Mouse (Mus musculus): ENCODE measurements around the gene Adarb2.

Gene Adarb2

GRCm38 (mm10) chr13:8366087-8366486 is 163.4 kb downstream of the Adarb2 start:
- no peak for DNase-seq (ENCODE audit: extremely low spot score, low read depth, low spot score)

DNA sequence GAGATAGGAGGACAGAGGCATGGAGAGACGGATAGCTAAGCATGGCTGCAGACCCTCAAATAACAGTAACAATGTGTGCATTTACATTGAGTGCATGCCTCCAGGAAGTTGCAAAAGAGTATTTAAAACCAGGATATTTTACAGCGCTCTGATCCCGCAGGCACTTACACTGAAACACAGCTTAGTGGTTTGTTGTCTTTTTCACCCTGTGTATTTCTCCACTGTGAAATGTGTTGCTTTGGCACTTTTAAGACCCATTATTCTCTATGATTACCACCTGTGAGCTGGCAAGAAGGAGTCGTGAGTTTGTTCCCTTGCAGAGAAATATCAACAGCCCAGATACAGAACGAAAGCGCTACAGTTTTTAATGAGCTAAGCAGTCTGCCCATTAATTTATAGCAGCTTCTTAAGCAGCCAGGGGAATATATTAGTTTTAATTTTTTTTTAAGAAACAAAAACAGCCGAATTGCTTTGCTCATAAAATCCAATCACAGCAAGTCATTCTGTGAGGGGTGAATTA is 167.3 kb downstream of the Adarb2 start:
- DNase-seq (ENCODE audit: extremely low spot score, low read depth, low spot score), result no peak

- no peak for DNase-seq (ENCODE audit: extremely low spot score, low read depth, low spot score)
Observed at GRCm38 (mm10) chr13:8388541-8388940, 185.9 kb downstream of the Adarb2 start.

DNA sequence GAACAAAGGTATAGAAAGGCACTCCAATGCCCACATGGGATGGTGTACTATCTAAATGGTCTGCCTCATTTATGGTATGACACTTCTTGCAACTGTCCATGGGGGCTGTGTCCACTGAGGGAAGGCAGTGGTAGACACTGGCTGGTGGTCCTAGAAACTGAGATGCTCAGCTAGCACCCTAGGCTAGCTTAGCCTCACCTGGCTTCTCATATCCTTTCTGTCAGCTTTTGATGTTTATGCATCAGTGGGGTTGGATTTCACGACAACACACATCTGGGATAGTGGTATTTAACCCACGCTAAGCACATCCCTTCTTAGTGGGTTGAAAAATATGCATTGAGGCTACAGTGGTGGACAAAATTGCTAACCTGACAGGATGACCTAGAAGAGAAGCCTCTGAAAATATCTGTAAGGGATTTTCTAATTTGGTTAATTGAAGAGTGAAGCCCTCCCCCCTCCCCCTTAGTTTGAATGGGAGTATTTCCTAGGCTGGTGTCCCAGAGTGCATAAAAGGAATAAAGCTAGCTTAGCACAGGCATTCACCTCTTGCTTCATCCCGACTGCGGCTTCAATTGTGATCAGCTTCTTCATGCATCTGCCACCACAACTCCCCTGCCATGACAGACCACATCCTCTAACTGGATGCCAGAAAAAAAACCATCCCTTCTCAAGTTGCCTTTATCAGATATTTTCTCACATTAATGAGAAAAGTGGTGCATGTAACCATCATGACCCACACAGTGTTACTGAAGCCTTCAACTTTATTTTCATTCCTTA is 197.8 kb downstream of the Adarb2 start:
- no peak for DNase-seq (ENCODE audit: extremely low spot score, low read depth, low spot score)

DNA sequence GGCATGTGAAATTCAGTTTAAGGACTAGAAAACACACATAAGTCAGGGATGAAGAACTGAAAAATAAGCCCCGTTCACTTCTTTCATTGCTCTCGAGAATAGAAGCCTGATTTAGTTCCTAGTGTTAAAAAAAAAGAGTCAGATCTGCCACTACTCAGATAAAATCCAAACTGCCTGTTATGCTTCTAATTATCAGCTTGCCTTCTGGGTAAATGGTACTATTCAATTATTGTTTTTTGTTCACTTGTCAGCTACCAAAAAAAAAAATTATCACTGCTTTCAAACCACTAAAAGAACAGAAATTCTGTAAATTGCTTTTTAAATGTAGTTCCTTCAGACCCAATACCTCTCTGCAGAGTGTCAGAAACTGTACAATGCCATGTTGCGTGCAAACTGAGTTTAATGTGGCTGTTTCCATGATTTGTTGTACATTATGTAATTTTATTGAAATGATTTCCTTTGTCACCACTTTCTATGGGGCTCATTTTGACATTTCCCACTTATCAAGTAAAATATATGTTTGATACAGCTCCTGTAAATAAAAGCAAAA is 199.7 kb downstream of the Adarb2 start:
- DNase-seq (ENCODE audit: extremely low spot score, low read depth, low spot score), result no peak

GRCm38 (mm10) chr13:8406020-8406419 is 203.4 kb downstream of the Adarb2 start:
- DNase-seq (ENCODE audit: extremely low spot score, low read depth, low spot score), result no peak

DNA sequence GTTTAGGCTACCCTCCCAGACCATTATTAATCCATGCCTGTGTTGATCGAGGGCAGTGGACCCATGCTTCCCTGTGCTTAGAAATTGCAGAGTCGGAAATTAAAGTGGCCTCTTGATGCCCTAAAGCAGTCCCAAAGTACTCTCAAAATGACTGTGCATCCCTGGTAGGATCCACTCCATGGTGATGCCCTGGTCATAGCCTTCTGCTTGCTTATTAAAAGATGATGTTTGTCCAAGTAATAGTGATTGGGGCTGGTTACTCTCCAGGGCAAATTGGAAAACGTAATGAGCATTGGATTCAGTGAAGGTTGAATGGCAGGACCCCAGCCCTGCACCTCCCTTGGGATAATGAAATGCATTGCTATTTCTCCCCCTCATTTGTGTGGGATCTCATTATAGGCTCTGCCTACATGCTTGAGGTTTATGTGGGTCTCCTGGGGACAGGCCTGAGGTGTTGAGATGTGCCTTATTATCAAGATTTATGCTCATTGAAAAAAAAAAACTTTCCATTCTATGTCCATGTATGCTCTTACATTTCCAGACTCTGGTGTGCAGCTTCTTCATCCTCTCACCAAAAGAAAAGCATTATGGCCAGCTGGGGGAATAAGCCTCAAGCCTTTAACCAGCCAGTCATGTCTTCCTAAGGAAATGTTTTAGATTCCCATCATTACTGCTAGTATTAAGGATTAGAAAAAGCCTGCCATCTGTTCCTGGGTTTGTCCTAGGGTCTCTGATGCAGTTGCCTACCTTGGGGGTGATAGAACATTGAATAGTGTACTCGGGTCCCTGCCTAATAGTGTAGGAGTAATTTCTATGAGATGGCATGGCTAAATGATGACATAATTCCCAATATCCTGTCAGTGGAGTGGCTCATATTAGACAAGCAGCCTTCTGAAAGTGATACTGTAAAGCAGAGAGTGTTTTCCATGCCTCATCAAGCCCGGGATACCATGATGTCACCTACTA is 208.0 kb downstream of the Adarb2 start:
- no peak for DNase-seq (ENCODE audit: extremely low spot score, low read depth, low spot score)

DNA sequence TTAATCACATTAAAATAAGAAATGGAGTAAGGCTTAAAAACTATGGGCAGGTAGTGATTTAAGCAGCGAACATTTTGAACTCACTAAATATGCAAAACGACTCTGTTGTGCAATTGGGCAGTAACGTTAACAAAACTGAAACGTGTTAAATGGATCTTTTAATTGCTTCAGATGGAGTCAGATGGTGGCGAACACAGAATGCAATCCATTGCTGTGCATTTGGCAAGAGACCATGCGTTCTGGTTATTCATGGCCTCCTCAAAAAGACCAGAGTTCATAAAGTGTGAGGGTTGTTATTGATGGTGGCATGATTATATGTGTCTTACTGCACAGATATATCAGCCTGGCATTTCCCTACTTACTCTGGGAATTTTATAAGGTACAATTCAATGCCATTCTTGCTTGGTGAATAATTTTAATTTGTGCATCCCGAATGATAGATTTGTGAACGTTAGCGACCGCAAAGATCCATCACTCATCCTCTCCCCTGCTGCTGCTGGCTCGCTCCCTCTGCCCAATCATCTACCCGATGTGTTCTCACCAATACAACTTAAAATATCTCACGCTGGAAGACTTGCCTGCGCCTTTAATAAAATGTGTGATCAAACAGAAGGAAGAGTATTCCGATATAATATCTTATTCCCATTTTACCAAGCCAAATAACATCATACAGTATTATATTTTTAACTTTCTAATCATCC is 221.5 kb downstream of the Adarb2 start:
- no peak for DNase-seq (ENCODE audit: extremely low spot score, low read depth, low spot score)

DNA sequence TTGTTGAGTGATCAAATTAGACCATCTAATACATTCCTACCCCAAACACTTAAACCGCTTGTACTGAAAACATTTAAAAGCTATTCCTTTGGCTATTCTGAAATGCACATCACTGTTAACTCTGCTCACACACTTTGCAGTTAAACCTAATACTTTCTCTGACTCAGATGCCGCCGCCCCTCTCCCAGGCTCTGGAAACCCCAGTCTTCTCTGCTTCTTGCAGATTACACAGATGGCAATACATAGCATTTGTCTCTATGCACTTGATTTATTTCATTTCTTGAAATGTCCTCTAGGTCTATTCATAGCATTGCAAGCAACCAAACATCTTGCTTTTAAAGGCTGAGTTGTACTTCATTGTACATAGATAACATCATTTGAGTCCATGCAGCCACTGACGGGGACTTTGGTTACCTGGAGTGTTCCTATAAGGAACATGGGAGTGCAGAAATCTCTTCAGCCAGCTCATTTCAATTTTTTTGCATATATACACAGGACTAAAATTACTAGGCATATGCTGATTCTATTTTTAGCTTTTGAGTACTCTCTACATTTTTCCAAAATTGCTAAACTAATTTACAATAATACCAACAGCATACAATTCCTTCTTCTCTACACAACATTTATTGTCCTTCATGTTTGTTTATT is 236.6 kb downstream of the Adarb2 start:
- DNase-seq (ENCODE audit: extremely low spot score, low read depth, low spot score), result no peak

DNA sequence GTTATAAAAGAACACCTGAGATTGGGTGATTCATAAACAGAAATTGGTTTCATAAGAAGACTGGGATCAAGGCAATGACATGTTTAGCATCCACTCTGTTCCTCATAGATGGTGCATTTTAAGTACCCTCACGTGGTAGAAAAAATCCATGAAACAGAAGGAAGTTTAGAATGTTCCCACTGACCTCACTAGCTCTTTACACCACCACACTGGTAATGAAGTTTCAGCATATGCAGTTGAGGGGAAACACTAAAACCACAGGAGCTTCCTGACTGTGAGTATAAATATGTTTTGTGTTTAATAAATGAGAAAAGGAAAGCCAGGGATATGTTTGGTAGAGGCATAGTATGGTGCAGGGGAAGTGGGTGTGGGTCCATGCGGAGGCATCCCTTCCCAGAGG is 242.7 kb downstream of the Adarb2 start:
- no peak for DNase-seq (ENCODE audit: extremely low spot score, low read depth, low spot score)

GRCm38 (mm10) chr13:8448192-8448879 is 245.7 kb downstream of the Adarb2 start:
- no peak for DNase-seq (ENCODE audit: extremely low spot score, low read depth, low spot score)

GRCm38 (mm10) chr13:8451581-8451980 is 248.9 kb downstream of the Adarb2 start:
- no peak for DNase-seq (ENCODE audit: extremely low spot score, low read depth, low spot score)

- no peak for DNase-seq (ENCODE audit: extremely low spot score, low read depth, low spot score)
Observed at GRCm38 (mm10) chr13:8456886-8457285, 254.2 kb downstream of the Adarb2 start.

DNA sequence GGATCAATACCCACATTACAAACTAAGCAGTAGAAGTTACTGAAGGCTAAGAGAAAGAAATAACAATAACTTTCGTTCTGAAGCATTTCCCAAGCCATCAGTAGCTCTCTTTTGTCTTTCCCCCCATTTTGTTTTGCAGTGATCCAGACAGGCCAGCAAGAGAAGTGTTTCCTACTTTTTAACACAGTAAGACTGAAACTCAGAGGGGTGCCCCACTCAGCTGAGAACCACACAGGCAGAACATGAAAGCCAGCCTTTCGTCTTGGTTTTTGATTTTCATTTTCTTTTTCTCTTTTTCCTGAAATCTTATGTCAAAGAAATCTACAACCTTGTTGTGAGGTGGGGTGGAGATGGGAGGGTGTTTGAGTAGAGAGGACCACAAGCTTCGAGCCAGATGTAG is 255.2 kb downstream of the Adarb2 start:
- no peak for DNase-seq (ENCODE audit: extremely low spot score, low read depth, low spot score)

GRCm38 (mm10) chr13:8467591-8468366 is 265.1 kb downstream of the Adarb2 start:
- DNase-seq (ENCODE audit: extremely low spot score, low read depth, low spot score), result no peak

DNA sequence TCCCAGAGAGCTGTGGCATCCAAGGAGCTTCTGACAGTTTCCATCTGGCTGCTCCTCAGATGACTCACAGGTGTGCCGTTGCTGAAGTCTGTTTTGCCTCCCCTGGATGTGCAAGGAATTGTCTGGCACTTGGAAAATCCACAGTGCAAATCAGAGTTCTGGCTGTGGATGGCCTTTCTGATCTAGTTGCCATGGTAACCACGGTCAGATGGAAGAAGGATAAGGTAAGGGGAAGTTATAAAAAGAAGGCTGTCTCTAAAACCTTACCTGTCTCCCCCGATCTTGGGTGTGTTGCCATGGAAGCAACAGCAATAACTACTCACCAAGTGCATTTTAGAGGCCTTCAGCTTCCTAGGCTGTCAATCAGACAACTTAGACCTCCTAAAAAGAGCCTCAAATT is 273.6 kb downstream of the Adarb2 start:
- DNase-seq (ENCODE audit: extremely low spot score, low read depth, low spot score), result no peak

GRCm38 (mm10) chr13:8478731-8479130 is 276.1 kb downstream of the Adarb2 start:
- DNase-seq (ENCODE audit: extremely low spot score, low read depth, low spot score), result no peak

GRCm38 (mm10) chr13:8479970-8480369 is 277.3 kb downstream of the Adarb2 start:
- no peak for DNase-seq (ENCODE audit: extremely low spot score, low read depth, low spot score)

DNA sequence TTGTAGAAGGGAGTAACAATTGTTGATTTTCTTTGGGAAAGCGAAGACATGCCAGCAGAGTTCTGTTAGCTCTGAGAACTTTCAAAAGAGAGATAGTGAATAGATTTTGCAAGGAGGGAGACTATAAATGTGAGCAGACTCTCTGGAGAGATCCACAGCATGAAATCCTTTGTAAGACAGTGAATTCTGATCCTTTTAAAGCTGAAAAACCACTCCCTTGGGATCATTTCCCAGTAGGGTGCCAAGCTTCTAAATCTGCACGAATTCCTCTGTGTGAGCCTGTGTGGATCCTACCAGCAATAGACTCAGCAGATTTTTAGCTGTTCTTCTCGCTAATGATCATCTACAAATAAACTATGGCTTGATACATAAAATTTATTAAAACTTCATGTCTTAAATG is 278.7 kb downstream of the Adarb2 start:
- DNase-seq (ENCODE audit: extremely low spot score, low read depth, low spot score), result no peak

Data from hindlimb bud, embryonic 11.5 days (tissue).